Mouse (Mus musculus) lung, postnatal 0 days (tissue): ENCODE measurements around the gene Slfn9. TPM values are rescaled to one million over a fixed set of nuclear protein-coding genes. Genes with fewer than 3 reads are reported as not detected.
"Not testable (repeated sequence)": the region's sequence is repeated elsewhere in the genome, so short reads cannot be mapped to it uniquely, and the experiment has no call there.

Source experiments
- ATAC-seq: fragments of 200-750 bp; cut with Nextera tagmentation; 2 replicates; pipeline ENCODE4 v1.8.0; 2017; ENCODE audit warnings: moderate library complexity
- DNase-seq: peaks from one replicate; pipeline ENCODE4 v3.0.0-alpha.2; 2016; ENCODE audit warnings: low spot score
- H3K27ac ChIP-seq: fragments of 300-500 bp; sonication (generic); 2 replicates; pipeline ENCODE4 v1.5.1; 2014; ENCODE audit warnings: antibody characterized with exemption, mild to moderate bottlenecking, low read length, mixed read lengths
- H3K27me3 ChIP-seq: fragments of 300-500 bp; sonication (generic); replicated peaks from 2 replicates; pipeline ENCODE4 v1.6.1; 2014; ENCODE audit warnings: low read length, mixed read lengths; ENCODE audit not compliant: insufficient read depth
- H3K36me3 ChIP-seq: fragments of 300-500 bp; sonication (generic); 2 replicates; pipeline ENCODE4 v1.6.1; 2014; ENCODE audit warnings: low read length, mixed read lengths; ENCODE audit not compliant: insufficient read depth
- H3K4me1 ChIP-seq: fragments of 300-500 bp; sonication (generic); 2 replicates; pipeline ENCODE4 v1.6.1; 2014; ENCODE audit warnings: antibody characterized with exemption, low read depth, low read length, mixed read lengths; ENCODE audit not compliant: insufficient read depth
- H3K4me2 ChIP-seq: fragments of 300-500 bp; sonication (generic); replicated peaks from 2 replicates; pipeline ENCODE4 v1.6.1; 2014; ENCODE audit warnings: low read depth, mild to moderate bottlenecking, low read length, moderate library complexity, mixed read lengths
- H3K4me3 ChIP-seq: fragments of 300-500 bp; sonication (generic); 2 replicates; pipeline ENCODE4 v1.5.1; 2014; ENCODE audit warnings: low read depth, low read length
- H3K9ac ChIP-seq: fragments of 300-500 bp; sonication (generic); replicated peaks from 2 replicates; pipeline ENCODE4 v1.6.1; 2014; ENCODE audit warnings: low read depth, mild to moderate bottlenecking
- H3K9me3 ChIP-seq: fragments of 300-500 bp; sonication (generic); 2 replicates; pipeline ENCODE4 v1.6.1; 2016; ENCODE audit warnings: low read length, mixed read lengths
- CTCF ChIP-seq: IDR thresholded peaks from 2 replicates; pipeline ENCODE4 v1.5.1; 2016; ENCODE audit warnings: antibody characterized with exemption, mild to moderate bottlenecking
- EP300 ChIP-seq: IDR thresholded peaks from 2 replicates; pipeline ENCODE4 v1.6.1; 2016; ENCODE audit warnings: antibody characterized with exemption, mild to moderate bottlenecking, control low read depth
- WGBS: fragments of 180-500 bp; shearing (Covaris S2); extraction: QIAGEN DNeasy Blood & Tissue Kit; methylation state at CpG from one replicate; pipeline ENCODE4 v1.1.7; 2014; 5-methylcytosine and 5-hydroxymethylcytosine counted together
- microRNA-seq: library from miRNA; unstranded; fragments of <30 nt; microRNA quantifications from one replicate; pipeline ENCODE4, GENCODE M21; 2016
- polyA plus RNA-seq: library from polyadenylated mRNA; unstranded; fragments of >200 nt; fragmentation: Nextera tagmentation; extraction: Ambion mirVana; gene quantifications from 2 replicates; pipeline ENCODE4 v1.2.1, GENCODE M21; 2015

Slfn9 gene
- polyA plus RNA-seq, 1 experiment from 2014 or later, result 2.2 TPM

DNA sequence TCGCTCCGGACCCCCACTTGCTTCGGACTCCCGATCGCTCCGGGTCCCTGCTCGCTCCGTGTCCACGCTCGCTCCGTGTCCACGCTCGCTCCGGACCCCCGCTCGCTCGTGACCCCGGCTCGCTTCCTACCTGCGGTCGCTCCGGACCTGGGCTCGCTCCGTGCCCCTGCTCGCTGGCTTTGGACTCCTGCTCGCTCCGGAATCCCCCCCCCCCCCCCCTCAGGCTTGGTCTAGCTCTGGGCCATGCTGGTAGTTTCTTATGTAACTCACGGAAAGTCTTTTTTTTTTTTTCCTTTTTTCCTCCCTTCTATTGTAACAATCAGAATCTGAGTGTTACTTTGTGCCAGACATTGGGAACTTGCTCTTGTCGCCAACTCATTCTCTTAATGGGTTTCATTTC is 58.4 kb downstream of the Slfn9 start:
- WGBS, result 2% methylated on average over 27 of the region's 29 CpGs
- Histone ChIP-seq H3K4me2 (peak overlapping the region; percentile 88), H3K9me3 (no peaks in the 10 kb centered on the region), H3K36me3 (no peaks in the 10 kb centered on the region), H3K4me1 (no peaks in the 10 kb centered on the region), H3K27me3 (0 out of 2 replicates have a peak, but pooled peaks cover 8% of the 10 kb centered on the region), H3K9ac (peak overlapping the region; percentile 51; the same call in 1 of the 2 replicates), H3K4me3 (peak overlapping the region; percentile 63), H3K27ac (no peak overlapping the region)
- DNase-seq (no peak), ATAC-seq (no peak)
- TF ChIP-seq CTCF (no peak), EP300 (no peak)

DNA sequence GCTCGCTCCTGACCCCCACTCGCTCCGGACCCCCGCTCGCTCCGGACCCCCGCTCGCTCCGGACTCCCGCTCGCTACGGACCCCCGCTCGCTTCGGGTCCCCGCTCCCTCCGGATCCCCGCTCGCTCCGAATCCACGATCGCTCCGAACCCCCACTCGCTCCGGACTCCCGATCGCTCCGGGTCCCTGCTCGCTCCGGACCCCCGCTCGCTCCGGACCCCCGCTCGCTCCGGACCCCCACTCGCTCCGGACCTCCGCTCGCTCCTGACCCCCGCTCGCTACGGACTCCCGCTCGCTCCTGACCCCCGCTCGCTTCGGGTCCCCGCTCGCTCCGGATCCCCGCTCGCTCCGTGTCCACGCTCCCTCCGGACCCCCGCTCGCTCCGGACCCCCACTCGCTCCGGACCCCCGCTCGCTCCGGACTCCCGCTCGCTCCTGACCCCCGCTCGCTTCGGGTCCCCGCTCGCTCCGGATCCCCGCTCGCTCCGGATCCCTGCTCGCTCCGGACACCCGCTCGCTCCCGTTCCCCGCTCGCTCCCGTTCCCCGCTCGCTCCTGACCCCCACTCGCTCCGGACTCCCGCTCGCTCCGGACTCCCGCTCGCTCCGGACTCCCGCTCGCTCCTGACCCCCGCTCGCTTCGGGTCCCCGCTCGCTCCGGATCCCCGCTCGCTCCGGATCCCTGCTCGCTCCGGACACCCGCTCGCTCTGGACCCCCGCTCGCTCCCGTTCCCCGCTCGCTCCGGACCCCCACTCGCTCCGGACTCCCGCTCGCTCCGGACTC is 59.8 kb downstream of the Slfn9 start:
- H3K9me3 ChIP-seq, result not testable (repeated sequence)

DNA sequence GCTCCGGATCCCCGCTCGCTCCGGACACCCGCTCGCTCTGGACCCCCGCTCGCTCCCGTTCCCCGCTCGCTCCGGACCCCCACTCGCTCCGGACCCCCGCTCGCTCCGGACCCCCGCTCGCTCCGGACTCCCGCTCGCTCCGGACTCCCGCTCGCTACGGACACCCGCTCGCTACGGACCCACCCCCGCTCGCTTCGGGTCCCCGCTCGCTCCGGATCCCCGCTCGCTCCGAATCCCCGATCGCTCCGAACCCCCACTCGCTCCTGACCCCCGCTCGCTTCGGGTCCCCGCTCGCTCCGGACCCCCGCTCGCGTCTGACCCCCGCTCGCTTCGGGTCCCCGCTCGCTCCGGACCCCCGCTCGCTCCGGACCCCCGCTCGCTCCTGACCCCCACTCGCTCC is 60.5 kb downstream of the Slfn9 start:
- Histone ChIP-seq H3K4me2 (peak overlapping the region; percentile 88), H3K4me3 (peak overlapping the region; percentile 63), H3K27ac (peak overlapping the region; percentile 47; the same call in 1 of the 2 replicates), H3K9ac (peak overlapping the region; percentile 46)
- not testable (repeated sequence) for H3K36me3 ChIP-seq, DNase-seq, ATAC-seq, H3K27me3 ChIP-seq, H3K4me1 ChIP-seq, H3K9me3 ChIP-seq
- WGBS, result under 1% methylated on average over 42 of the region's 63 CpGs

More for the DNA sequence above, 59.8 kb downstream of the Slfn9 start:
- H3K27me3 ChIP-seq, H3K36me3 ChIP-seq, ATAC-seq, H3K4me1 ChIP-seq, DNase-seq: not testable (repeated sequence)
- 2% methylated on average over 93 of the region's 119 CpGs for WGBS
- H3K4me3 ChIP-seq, result peak overlapping the region; percentile 63
- peak overlapping the region; percentile 46 for H3K9ac ChIP-seq
- peak overlapping the region; percentile 47; the same call in 1 of the 2 replicates for H3K27ac ChIP-seq
- peak overlapping the region; percentile 88 for H3K4me2 ChIP-seq

DNA sequence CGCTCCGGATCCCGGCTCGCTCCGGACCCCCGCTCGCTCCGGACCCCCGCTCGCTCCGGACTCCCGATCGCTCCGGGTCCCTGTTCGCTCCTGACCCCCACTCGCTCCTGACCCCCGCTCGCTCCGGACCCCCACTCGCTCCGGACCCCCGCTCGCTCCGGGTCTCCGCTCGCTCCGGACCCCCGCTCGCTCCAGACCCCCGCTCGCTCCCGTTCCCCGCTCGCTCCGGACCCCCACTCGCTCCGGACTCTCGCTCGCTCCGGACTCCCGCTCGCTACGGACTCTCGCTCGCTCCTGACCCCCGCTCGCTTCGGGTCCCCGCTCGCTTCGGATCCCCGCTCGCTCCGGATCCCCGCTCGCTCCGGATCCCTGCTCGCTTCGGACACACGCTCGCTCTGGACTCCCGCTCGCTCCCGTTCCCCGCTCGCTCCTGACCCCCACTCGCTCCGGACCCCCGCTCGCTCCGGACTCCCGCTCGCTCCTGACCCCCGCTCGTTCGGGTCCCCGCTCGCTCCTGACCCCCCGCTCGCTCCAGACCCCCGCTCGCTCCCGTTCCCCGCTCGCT is 61.2 kb downstream of the Slfn9 start:
- not testable (repeated sequence) for H3K27me3 ChIP-seq, H3K36me3 ChIP-seq, H3K4me1 ChIP-seq, H3K27ac ChIP-seq, DNase-seq, H3K9me3 ChIP-seq, ATAC-seq
- Histone ChIP-seq H3K4me3 (peak overlapping the region; percentile 63), H3K4me2 (peak overlapping the region; percentile 88), H3K9ac (peak overlapping the region; percentile 46; the same call in 1 of the 2 replicates)
- 6% methylated on average over 51 of the region's 85 CpGs for WGBS

DNA sequence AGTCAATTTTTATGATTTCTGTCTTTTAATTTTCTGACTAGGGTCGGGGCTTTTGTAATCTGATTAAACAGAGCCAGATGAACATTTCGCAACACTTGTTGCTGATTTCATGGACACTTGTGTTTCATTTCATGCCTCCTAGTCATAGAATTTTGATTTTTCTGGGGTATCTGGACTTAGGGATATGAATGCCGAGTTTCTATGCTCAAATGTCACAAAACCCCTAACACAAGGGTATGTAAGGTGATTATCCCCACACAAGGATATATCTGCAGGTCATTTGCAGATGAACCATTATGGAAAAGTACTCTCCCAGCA is 62.0 kb downstream of the Slfn9 start:
- WGBS, result 33% methylated on average over 3 of the region's 3 CpGs
- no peak overlapping the region; the same call in 1 of the 2 replicates for H3K4me2 ChIP-seq
- peak overlapping the region; percentile 63; the same call in 1 of the 2 replicates for H3K4me3 ChIP-seq
- DNase-seq, result peak; percentile 21
- H3K4me1 ChIP-seq, result no peaks in the 10 kb centered on the region
- H3K27me3 ChIP-seq, result 0 out of 2 replicates have a peak, but pooled peaks cover 8% of the 10 kb centered on the region
- no peaks in the 10 kb centered on the region for H3K36me3 ChIP-seq
- H3K27ac ChIP-seq, result no peak overlapping the region
- ATAC-seq, result no peak
- H3K9me3 ChIP-seq, result no peaks in the 10 kb centered on the region
- TF ChIP-seq CTCF (no peak), EP300 (no peak)
- H3K9ac ChIP-seq, result no peak overlapping the region

DNA sequence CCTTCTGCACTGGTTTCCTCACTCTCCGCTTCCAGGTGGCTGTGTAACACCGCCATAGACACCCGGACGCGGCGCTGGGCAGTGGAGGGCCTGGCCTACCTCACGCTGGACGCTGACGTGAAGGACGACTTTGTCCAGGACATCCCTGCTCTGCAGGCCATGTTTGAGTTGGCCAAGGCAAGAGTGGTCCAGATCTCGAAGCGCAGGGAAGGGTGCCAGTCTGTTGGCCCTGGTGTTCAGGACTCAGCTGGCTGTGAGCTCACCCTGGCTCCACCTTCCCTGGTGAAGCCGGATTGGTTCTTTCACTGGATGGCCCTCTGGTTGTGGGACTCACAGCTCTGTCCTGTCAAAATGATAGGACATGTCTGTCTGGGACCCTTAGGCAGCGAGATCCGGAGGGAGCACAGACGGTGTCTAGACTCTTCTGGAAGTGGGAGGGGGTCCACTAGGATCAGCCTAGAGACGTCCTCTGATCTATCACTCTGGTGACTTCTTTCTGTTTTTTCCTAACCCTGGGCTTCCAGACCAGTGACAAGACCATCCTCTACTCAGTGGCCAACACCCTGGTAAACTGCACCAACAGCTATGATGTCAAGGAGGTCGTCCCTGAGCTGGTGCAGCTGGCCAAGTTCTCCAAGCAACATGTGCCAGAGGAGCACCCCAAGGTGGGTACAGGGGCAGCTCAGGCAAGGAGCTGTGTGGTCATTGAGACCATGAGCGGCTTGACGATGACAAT is 62.6 kb downstream of the Slfn9 start:
- Histone ChIP-seq H3K4me2 (no peak overlapping the region), H3K27me3 (0 out of 2 replicates have a peak, but pooled peaks cover 5% of the 10 kb centered on the region), H3K36me3 (no peaks in the 10 kb centered on the region), H3K4me1 (no peaks in the 10 kb centered on the region), H3K9ac (no peak overlapping the region), H3K4me3 (no peak overlapping the region), H3K9me3 (no peaks in the 10 kb centered on the region), H3K27ac (no peak overlapping the region)
- DNase-seq (no peak), ATAC-seq (no peak)
- WGBS, result 27% methylated on average over 20 of the region's 20 CpGs
- TF ChIP-seq EP300 (no peak), CTCF (no peak)

Small RNA genes within 50 kb of the gene (microRNA-seq; reads per million reads assigned to microRNA genes)
- not detected for gene Gm27598
- gene Mir7679, result not detected

Other genes starting within 250 kb of the Slfn9 start
- 0.31 and 0.35 TPM in 2 replicates for gene Cct6b, start 227.5 kb downstream of the Slfn9 start, polyA plus RNA-seq
- gene Zfp830, start 227.5 kb downstream of the Slfn9 start, polyA plus RNA-seq, result 26.3 and 28.3 TPM in 2 replicates
- 10.9 and 11.6 TPM in 2 replicates for gene Lig3, start 210.7 kb downstream of the Slfn9 start, polyA plus RNA-seq
- 9.2 and 10.3 TPM in 2 replicates for gene Rffl, start 120.6 kb downstream of the Slfn9 start, polyA plus RNA-seq
- 7.3 and 8.7 TPM in 2 replicates for gene Rad51d, start 101.2 kb downstream of the Slfn9 start, polyA plus RNA-seq
- 0.24 and 0.27 TPM in 2 replicates for gene Fndc8, start 99.7 kb downstream of the Slfn9 start, polyA plus RNA-seq
- gene Nle1, start 83.4 kb downstream of the Slfn9 start, polyA plus RNA-seq, result 9.5 and 10.8 TPM in 2 replicates
- 20.6 and 22.0 TPM in 2 replicates for gene Unc45b, start 81.3 kb downstream of the Slfn9 start, polyA plus RNA-seq
- 25.8 and 29.9 TPM in 2 replicates for gene Slfn5, start 40.5 kb downstream of the Slfn9 start, polyA plus RNA-seq
- gene Slfn8, start 29.0 kb upstream of the Slfn9 start, polyA plus RNA-seq, result 0.33 and 0.54 TPM in 2 replicates
- 19.0 and 21.5 TPM in 2 replicates for gene Slfn2, start 73.3 kb upstream of the Slfn9 start, polyA plus RNA-seq
- gene Slfn1, start 125.0 kb upstream of the Slfn9 start, polyA plus RNA-seq, result 2.3 and 2.4 TPM in 2 replicates
- 0.44 and 0.71 TPM in 2 replicates for gene Slfn4, start 183.4 kb upstream of the Slfn9 start, polyA plus RNA-seq
- 1.4 and 1.5 TPM in 2 replicates for gene Slfn3, start 199.5 kb upstream of the Slfn9 start, polyA plus RNA-seq